Mouse (Mus musculus) adrenal gland, postnatal 4 days (tissue): ENCODE results near the gene Mrps15. TPM values are rescaled to one million over a fixed set of nuclear protein-coding genes. Genes with fewer than 3 reads are reported as not detected.
"Not testable (repeated sequence)": the region's sequence is repeated elsewhere in the genome, so short reads cannot be mapped to it uniquely, and the experiment has no call there.

Experiments used
- DNase-seq, 2 experiments: peaks; one replicate each; pipeline ENCODE4 v3.0.0; 2021 to 2022; ENCODE audit warnings: low spot score in 2 of 2, mixed read lengths in 2 of 2
- total RNA-seq, 2 experiments: library from RNA; stranded (reverse); gene quantifications; 2 replicates each; pipeline ENCODE4 v1.2.3; 2021

Gene Mrps15
- total RNA-seq, 2 experiments from 2014 or later: 72.5 to 73.9 TPM

- DNase-seq: no peak
Measured at GRCm38 (mm10) chr4:126068842-126069241, 22.1 kb downstream of the Mrps15 start.

- no peak for DNase-seq
Measured at GRCm38 (mm10) chr4:126077833-126078232, 31.1 kb downstream of the Mrps15 start.

DNA sequence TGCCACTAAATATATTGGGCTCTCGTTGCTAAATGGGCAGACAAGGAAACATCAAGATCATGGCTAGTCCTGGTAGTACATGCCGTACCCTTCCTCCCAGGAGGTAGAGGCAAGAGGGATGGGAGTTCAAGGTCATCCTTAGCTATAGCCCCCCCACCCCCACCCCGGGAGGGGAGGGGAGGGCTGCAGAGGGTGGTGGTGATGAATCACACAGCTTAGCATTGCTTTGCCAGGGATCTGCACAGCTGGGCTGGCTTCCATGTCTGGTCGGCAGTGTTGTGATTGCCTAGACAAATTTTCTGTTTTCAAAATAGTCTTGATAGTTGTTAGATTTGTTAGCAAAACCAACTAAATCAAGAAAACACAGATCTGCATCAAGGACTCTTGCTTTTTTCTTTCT is 32.5 kb downstream of the Mrps15 start:
- no peak for DNase-seq

GRCm38 (mm10) chr4:126081601-126082000 is 34.9 kb downstream of the Mrps15 start:
- no peak for DNase-seq

DNA sequence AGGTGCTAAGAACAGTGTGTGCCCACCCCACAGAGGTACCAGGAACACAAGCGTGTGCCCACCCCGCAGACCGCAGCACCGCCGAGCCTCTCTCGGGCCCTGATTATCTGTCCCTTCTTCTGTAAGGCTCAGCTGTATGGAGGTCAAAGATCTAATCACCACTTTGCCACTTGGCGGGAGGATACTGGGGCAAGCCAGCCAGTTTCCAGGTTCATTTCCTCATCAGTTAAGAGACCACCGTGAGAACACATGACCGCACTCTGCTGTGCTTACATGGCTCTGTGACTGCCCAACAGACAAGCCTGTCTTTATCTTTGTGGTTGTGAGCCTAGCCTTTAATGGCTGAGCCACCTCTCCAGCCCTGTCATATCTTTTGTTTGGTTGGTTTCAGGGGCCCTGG is 36.3 kb downstream of the Mrps15 start:
- no peak for DNase-seq

DNA sequence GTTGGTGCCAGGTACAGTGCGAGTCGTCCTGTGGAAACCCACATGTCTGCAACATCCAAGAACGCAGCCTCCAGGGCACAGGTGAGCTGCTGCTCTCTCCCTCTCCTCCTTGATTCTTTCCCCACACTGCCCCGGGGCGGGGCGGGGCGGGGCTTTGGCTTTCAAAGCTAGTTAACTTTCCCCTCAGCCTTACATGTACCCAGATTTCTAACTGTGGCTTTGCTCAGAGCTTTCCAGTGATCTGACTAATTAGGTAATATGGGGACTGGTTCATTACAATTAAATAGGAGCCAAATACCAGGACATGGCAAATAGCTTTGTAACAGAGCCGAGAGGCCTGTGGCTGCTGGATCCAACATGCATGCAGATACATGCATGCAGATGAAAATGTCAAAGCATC is 37.7 kb downstream of the Mrps15 start:
- DNase-seq: no peak

DNA sequence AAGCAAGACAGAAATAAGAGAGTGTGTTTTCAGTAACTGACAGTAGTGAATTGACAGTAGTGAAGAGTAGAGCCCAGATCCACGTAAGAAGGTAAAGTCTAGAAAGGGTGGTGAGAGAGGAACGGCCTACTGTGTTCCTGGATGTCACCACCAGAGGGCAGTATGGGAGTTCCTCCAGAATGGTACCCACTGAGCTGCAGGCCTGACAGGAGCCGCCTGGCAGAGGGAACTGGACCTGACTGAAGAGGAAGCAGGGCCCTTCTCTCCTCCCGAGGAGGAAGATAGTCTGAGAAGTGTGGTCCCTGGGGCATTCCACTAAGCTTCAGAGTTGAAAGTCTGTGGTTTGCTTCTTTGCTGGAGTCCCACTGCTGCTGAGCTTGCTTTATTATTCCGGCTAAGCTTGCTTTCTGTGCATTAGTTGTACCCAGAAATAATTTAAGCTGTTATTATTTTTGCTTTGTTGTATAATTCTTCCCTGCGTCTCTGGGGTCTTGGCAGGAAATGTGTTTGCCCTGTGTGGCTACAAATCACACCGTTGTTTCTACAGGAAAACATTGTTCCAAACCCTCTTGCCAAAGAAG is 39.4 kb downstream of the Mrps15 start:
- peak in 1 of 2 experiments; percentile 70 for DNase-seq

DNA sequence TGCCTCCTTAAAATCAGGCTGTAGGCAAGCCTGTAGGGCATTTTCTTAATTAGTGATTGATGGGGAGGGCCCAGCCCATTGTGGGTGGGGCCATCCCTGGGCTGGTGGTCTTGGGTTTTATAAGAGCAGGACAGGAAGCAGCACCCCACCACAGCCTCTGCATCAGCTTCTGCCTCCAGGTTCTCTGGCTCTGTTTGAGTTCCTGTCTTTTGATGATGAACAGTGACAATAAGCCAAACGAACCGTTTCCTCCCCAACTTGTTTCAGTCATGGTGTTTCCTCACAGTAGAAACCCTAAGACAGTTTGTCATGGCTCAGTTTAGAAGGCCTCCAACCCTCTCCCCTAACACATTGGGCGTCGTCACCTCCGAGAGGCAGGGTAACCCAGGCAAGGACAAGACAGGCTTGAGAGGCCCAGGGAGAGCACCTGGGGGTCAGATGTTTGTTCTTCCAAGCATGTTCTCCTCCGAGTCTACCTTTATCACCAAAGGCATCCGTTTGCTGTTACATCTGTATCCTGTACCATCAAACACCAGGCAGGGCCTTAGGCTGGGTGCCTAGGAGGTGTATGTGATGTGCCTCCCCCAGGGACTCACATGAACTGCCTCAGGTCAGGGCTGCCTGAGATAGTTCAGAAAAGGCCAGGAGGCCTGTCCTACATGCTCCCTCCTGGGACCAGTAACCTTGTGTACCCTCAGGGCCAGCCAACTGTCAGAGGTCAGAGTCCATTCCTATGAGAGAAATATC is 43.5 kb downstream of the Mrps15 start:
- no peak for DNase-seq

DNA sequence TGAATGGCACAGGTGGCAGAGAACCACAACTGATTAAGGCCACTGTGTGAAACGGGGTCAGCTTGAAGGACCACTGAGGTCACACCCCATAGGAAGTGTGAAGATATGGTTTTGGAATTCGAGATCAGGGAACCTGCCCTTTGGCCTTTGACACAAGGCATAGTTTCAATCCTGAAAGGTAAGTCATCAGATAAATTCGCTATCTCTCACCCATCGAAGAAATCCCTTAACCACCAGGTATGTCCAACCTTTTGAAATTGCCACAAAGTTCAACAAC is 44.1 kb downstream of the Mrps15 start:
- no peak for DNase-seq

GRCm38 (mm10) chr4:126091873-126092272 is 45.1 kb downstream of the Mrps15 start:
- no peak for DNase-seq

GRCm38 (mm10) chr4:126095622-126096430 is 49.1 kb downstream of the Mrps15 start:
- not testable (repeated sequence) for DNase-seq

- peak; percentile 80 to 87 for DNase-seq
Measured at GRCm38 (mm10) chr4:126096464-126097111, 49.9 kb downstream of the Mrps15 start, which contains the start of gene Lsm10. Gene Lsm10, plus strand, starts transcription at chr4:126096623.

GRCm38 (mm10) chr4:126097711-126098253 is 51.1 kb downstream of the Mrps15 start:
- DNase-seq: no peak

GRCm38 (mm10) chr4:126099365-126099764 is 52.6 kb downstream of the Mrps15 start:
- no peak for DNase-seq

GRCm38 (mm10) chr4:126100764-126101163 is 54.0 kb downstream of the Mrps15 start:
- no peak for DNase-seq

- no peak for DNase-seq
Measured at GRCm38 (mm10) chr4:126102061-126102841, 55.5 kb downstream of the Mrps15 start.

DNA sequence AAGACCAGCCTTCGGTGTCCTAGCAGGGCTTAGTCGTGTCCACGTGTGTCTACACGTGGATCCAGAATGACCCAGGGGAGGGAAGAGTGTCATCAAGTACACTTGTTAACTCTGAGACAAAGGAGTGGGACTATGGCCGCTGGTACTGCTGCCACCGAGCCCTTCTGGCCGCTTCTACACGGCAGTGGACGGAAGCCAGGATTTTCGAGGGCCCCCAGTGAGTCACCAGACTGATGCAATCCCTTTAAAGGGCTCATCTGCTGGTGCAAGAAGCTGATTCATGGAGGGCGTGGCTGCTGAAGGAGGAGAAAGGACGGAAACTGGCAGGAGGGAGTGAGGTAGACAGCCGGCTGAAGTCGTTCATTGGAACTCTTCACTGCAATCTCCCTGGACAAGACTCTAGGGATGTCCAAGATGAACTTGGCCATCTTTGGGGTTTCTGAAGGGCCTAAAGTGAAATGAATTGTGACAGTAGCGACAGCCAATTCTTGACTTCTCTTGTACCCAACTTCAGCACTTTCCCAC is 56.4 kb downstream of the Mrps15 start:
- DNase-seq: peak; percentile 71 to 83

- DNase-seq: peak; percentile 90 to 93
Measured at GRCm38 (mm10) chr4:126103590-126104068, 56.9 kb downstream of the Mrps15 start, which contains the start of gene Stk40. Gene Stk40, plus strand, starts transcription at chr4:126103957.

GRCm38 (mm10) chr4:126104261-126105075 is 57.7 kb downstream of the Mrps15 start:
- DNase-seq: peak in 1 of 2 experiments; percentile 13
